Mouse (Mus musculus): ENCODE measurements around the gene Dgcr8.

GRCm38 (mm10) chr16:18288581-18289061 is 425 bp downstream of the Dgcr8 start:
- TF ChIP-seq CTCF (IDR thresholded peaks at IDR 0.05; ENCODE audit: extremely low read depth, insufficient read length, insufficient replicate concordance, low read depth, low read length) (no peak), POLR2A (IDR thresholded peaks at IDR 0.05; ENCODE audit: low read depth, low read length) (no peak)

Data from small intestine, adult 2 months (tissue).